Mouse (Mus musculus): Measurements from ENCODE around the gene Arsk.

GRCm38 (mm10) chr13:76128799-76129198 is 30.3 kb upstream of the Arsk start:
- no peak for TF ChIP-seq GATA1 (IDR thresholded peaks at IDR 0.05; ENCODE audit: low read depth, low read length)
- no peak for TF ChIP-seq POLR2A (IDR thresholded peaks at IDR 0.05; ENCODE audit: control insufficient read depth in 1 of 2, insufficient read depth in 1 of 2, low read depth in 1 of 2, low read length in 2 of 2, poor library complexity in 1 of 2)
- no peak for TF ChIP-seq MAFK (IDR thresholded peaks at IDR 0.05; ENCODE audit: borderline replicate concordance, low read depth, low read length)
- no peak for TF ChIP-seq BHLHE40 (IDR thresholded peaks at IDR 0.05; ENCODE audit: borderline replicate concordance, low read depth, low read length)
- no peak for TF ChIP-seq ZC3H11A (IDR thresholded peaks at IDR 0.05; ENCODE audit: low read depth, low read length)

All from MEL (cell line).